16 mouse cellular contexts compared by ENCODE assay signal in the genomic region with DNA sequence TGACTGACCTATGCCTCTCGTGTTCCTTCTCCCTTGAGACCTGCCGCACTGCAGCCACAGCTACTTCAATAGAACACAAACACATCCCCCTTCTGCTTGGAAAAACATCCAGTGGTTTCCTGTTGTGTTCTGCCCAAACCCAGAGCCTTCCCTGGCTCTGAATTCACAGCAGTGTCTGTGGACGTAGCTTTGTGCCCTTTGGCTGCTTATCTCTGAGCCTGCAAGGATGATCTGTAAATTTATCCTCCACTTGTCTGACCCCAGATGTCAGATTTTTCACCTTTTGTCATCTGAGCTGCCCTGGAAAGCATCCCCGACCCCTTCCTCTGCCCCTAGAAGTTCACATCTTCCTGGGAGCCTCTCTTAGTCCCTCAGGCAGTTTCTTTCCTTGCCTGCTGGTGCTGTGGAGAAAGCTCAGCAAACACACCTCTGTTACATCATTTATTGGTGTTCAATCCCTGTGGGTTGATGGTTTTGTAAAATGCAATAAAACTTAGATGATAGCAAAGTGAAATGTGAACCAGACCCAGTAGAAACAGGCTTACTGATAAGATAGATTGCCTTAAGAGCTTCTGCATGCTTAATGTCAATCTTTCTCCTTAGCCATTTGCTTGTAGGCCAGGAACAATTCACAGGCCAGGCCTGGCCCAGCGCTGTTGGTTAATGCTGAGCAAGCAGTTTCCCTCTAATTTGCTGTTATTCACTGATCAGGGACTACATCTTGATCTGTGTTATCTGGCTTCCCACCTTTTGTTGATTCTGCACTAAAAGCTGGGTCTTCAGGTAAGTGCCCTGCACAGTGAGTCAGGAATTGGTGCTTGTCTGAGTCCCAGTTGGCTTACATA. TPM values are rescaled to one million over a fixed set of nuclear protein-coding genes. Genes with fewer than 3 reads are reported as not detected.
DNase-seq lines count a peak whose midpoint lies in the region; ATAC-seq and TF ChIP-seq lines count a peak whose summit lies in the region.
"Had no signal": no experiment of that assay in that cellular context is flagged by ENCODE, and none has a peak within 500 bp of the region (broad histone marks: within the 10 kb centered on the region; RNA-seq: fewer than 3 reads in every experiment).

No protein-coding gene starts in this region.

- no peak for TF ChIP-seq POLR2A in olfactory bulb, adult 2 months (IDR thresholded peaks at IDR 0.05; ENCODE audit: insufficient read depth, low read depth, low read length)

- no peak overlapping the region for H3K9ac ChIP-seq in forebrain, embryonic 12.5 days
- no peak overlapping the region for H3K9ac ChIP-seq in forebrain, embryonic 14.5 days (ENCODE audit: low read length)
- H3K9ac ChIP-seq in forebrain, embryonic 15.5 days (replicated peaks), result no peak overlapping the region
- H3K9ac ChIP-seq: liver, embryonic 14.5 days had no signal

- intact Hi-C loops in left cerebral cortex, adult 2 months (cut with DNase I), result loop anchor here (2.0 kb wide), 1 partner anchor 41 kb away; no protein-coding TSS in a partner anchor
- intact Hi-C loops in left cerebral cortex, postnatal 25 days (cut with DNase I), result no loop called here

- TF ChIP-seq CTCF in left cerebral cortex, adult 2 months (IDR thresholded peaks at IDR 0.05), result no peak
- no peak for TF ChIP-seq CTCF in olfactory bulb, adult 2 months (IDR thresholded peaks at IDR 0.05; ENCODE audit: insufficient read depth, low read depth, low read length)

- 52% methylated on average over 5 of the region's 5 CpGs for WGBS in forebrain, embryonic 12.5 days
- 59% methylated on average over 5 of the region's 5 CpGs for WGBS in forebrain, embryonic 14.5 days
- WGBS in forebrain, embryonic 15.5 days, result 62% methylated on average over 5 of the region's 5 CpGs
- 62% methylated on average over 5 of the region's 5 CpGs for WGBS in olfactory bulb, adult 2 months

- H3K27me3 ChIP-seq in forebrain, embryonic 12.5 days, result no peaks in the 10 kb centered on the region
- H3K27me3 ChIP-seq in forebrain, embryonic 14.5 days (replicated peaks; ENCODE audit: control insufficient read depth, insufficient read depth, low read length), result no peaks in the 10 kb centered on the region
- no peaks in the 10 kb centered on the region for H3K27me3 ChIP-seq in forebrain, embryonic 15.5 days

- no peak for DNase-seq in forebrain, embryonic 14.5 days (ENCODE audit: low spot score)
- DNase-seq in left cerebral cortex, adult 2 months (ENCODE audit: extremely low spot score in 1 of 2, low spot score in 2 of 2), result no peak
- DNase-seq in left cerebral cortex, postnatal 25 days (ENCODE audit: low spot score in 2 of 2), result no peak
- DNase-seq in urinary bladder, postnatal 36 days (ENCODE audit: low spot score in 2 of 2), result no peak
- DNase-seq in Muller cell, postnatal 12 days (ENCODE audit: inconsistent ontology term), result no peak
- DNase-seq: cerebellum, adult 18-20 months; kidney, postnatal 14 days; spleen, adult 18-20 months; thymus, postnatal 14 days had no signal

- peaks cover 65% of the 10 kb centered on the region for H3K4me1 ChIP-seq in forebrain, embryonic 12.5 days
- peaks cover 26% of the 10 kb centered on the region for H3K4me1 ChIP-seq in forebrain, embryonic 14.5 days (ENCODE audit: control insufficient read depth, insufficient read depth, low read length)
- H3K4me1 ChIP-seq in forebrain, embryonic 15.5 days, result peaks cover 50% of the 10 kb centered on the region
- peaks cover 24% of the 10 kb centered on the region for H3K4me1 ChIP-seq in olfactory bulb, adult 2 months (ENCODE audit: control insufficient read depth, insufficient read depth, low read length)

- ATAC-seq in forebrain, embryonic 12.5 days (ENCODE audit: low FRiP score), result no peak
- ATAC-seq in forebrain, embryonic 14.5 days, result no peak
- no peak for ATAC-seq in forebrain, embryonic 15.5 days (replicated peaks)
- ATAC-seq: lung, postnatal 0 days had no signal

- no peak overlapping the region for H3K4me2 ChIP-seq in forebrain, embryonic 12.5 days
- no peak overlapping the region for H3K4me2 ChIP-seq in forebrain, embryonic 14.5 days (ENCODE audit: low read length)
- no peak overlapping the region for H3K4me2 ChIP-seq in forebrain, embryonic 15.5 days (replicated peaks)

- no peak overlapping the region for H3K4me3 ChIP-seq in forebrain, embryonic 12.5 days (replicated peaks)
- no peak overlapping the region for H3K4me3 ChIP-seq in forebrain, embryonic 14.5 days (ENCODE audit: low read depth, low read length)
- H3K4me3 ChIP-seq in left cerebral cortex, adult 2 months, result no peak overlapping the region
- no peak overlapping the region for H3K4me3 ChIP-seq in forebrain, embryonic 15.5 days
- H3K4me3 ChIP-seq in olfactory bulb, adult 2 months (ENCODE audit: insufficient read depth, low read depth, low read length), result no peak overlapping the region

- H3K27ac ChIP-seq in forebrain, embryonic 12.5 days, result 0 out of 2 replicates have a peak overlapping the region, but pooled peaks have one; percentile 19
- H3K27ac ChIP-seq in forebrain, embryonic 14.5 days (ENCODE audit: low read depth, low read length), result no peak overlapping the region
- H3K27ac ChIP-seq in left cerebral cortex, adult 2 months, result peak overlapping the region; percentile 80; the same call in 1 of the 2 replicates
- peak overlapping the region; percentile 40; the same call in 1 of the 2 replicates for H3K27ac ChIP-seq in forebrain, embryonic 15.5 days (replicated peaks)
- peak overlapping the region; percentile 79 for H3K27ac ChIP-seq in olfactory bulb, adult 2 months (ENCODE audit: insufficient read depth, low read depth, low read length)
- H3K27ac ChIP-seq: liver, embryonic 14.5 days had no signal

- no peaks in the 10 kb centered on the region for H3K9me3 ChIP-seq in forebrain, embryonic 12.5 days
- no peaks in the 10 kb centered on the region for H3K9me3 ChIP-seq in forebrain, embryonic 14.5 days (replicated peaks; ENCODE audit: control insufficient read depth, low read length)
- H3K9me3 ChIP-seq in forebrain, embryonic 15.5 days, result no peaks in the 10 kb centered on the region

- no peaks in the 10 kb centered on the region for H3K36me3 ChIP-seq in forebrain, embryonic 12.5 days (replicated peaks)
- H3K36me3 ChIP-seq in forebrain, embryonic 14.5 days (ENCODE audit: control insufficient read depth, insufficient read depth, low read length), result no peaks in the 10 kb centered on the region
- no peaks in the 10 kb centered on the region for H3K36me3 ChIP-seq in forebrain, embryonic 15.5 days

RNA-seq across cellular contexts. Expression of a gene that starts 51.5 kb away (rescaled TPM):
- 4.3 and 6.5 TPM in 2 replicates for polyA plus RNA-seq in forebrain, embryonic 12.5 days (2016; fragmentation: Nextera tagmentation; extraction: Ambion mirVana)
- 1.7 and 2.0 TPM in 2 replicates for polyA plus RNA-seq in forebrain, embryonic 14.5 days (2014; fragmentation: Nextera tagmentation; extraction: Ambion mirVana)
- 10 to 100 TPM; 37.7 to 49.5 TPM for total RNA-seq in left cerebral cortex, adult 2 months (2021)
- total RNA-seq in left cerebral cortex, postnatal 25 days (2021), result 10 to 100 TPM; 38.3 to 46.5 TPM
- polyA plus RNA-seq in forebrain, embryonic 15.5 days (2015; fragmentation: Nextera tagmentation; extraction: Ambion mirVana), result 3.5 and 4.1 TPM in 2 replicates
- polyA plus RNA-seq in olfactory bulb, adult 2 months (2012; ENCODE audit: insufficient read depth, insufficient read length, low replicate concordance, missing spikeins), result not detected in 2 replicates
- total RNA-seq: common myeloid progenitor, adult 5-6 weeks; megakaryocyte, adult 5-6 weeks had no signal
